Mouse (Mus musculus) spleen, adult 2 months (tissue): ENCODE measurements around the gene Crx.

Experiments used
- CTCF ChIP-seq: fragments of 200-500 bp; IDR thresholded peaks from 2 replicates; pipeline ENCODE4 v1.5.1; 2011; ENCODE audit warnings: mild to moderate bottlenecking, inconsistent platforms; ENCODE audit not compliant: insufficient read depth, insufficient read length, insufficient replicate concordance; ENCODE audit errors: extremely low read depth
- POLR2A ChIP-seq: fragments of 200-500 bp; IDR thresholded peaks from 2 replicates; pipeline ENCODE4 v1.6.1; 2011; ENCODE audit warnings: low read depth, low read length, inconsistent platforms

GRCm38 (mm10) chr7:15912183-15912582 lies 32.4 kb upstream of the Crx start:
- TF ChIP-seq CTCF, result peak; percentile 80; the same call in 1 of the 2 replicates
- no peak for TF ChIP-seq POLR2A
